Mouse (Mus musculus): ENCODE results near the gene Fam217b. TPM values are rescaled to one million over a fixed set of nuclear protein-coding genes. Genes with fewer than 3 reads are reported as not detected.

Fam217b gene
- total and polyA plus RNA-seq, 3 experiments = 2.4 to 8.7 (median 3.2) TPM

DNA sequence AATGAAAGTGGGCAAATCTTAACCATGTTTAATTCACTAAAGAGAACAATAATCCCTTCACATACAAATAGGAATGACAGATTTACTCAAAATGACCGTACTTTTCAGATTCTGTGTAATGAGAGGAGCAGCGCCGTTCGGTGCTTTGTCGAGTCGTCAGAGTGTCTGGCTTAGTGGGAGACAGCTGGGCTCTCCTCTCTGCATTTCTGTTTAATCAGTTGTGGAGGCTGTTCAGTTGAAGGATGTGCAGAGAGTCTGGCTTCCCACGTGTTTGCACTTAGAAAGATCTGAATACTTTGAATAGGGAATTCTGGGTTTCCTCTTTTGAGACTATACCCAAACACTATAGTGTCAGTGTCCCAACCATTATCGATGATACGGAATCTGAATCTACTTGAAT, 23.0 kb downstream of the Fam217b start:
- no peak for DNase-seq

GRCm38 (mm10) chr2:178449386-178449785, 35.1 kb downstream of the Fam217b start:
- DNase-seq = no peak

GRCm38 (mm10) chr2:178450236-178450635, 35.9 kb downstream of the Fam217b start:
- DNase-seq = no peak

- DNase-seq = no peak
Measured at GRCm38 (mm10) chr2:178450961-178451360, 36.6 kb downstream of the Fam217b start.

GRCm38 (mm10) chr2:178454664-178455516, 40.6 kb downstream of the Fam217b start:
- DNase-seq = no peak

DNA sequence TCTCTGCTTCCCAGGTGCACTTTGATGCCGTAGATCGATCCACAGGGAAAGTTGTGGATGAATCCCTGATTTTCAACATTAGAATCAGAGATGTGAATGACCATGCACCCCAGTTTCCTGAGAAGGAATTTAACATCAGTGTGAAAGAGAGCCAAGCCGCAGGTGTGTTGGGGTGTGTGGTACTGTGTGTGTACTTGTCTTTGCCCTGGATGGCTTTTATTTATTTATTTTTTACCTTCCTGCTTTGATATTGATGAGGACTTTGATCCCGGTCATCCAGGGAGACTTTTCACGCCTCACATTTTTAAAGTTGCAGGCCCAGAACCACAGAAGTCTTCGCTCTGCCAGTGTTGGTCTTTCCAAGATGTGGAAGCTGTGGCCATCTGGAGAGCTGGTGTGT, 43.1 kb downstream of the Fam217b start:
- no peak for DNase-seq

- no peak for DNase-seq
Measured at GRCm38 (mm10) chr2:178460353-178460752, 46.0 kb downstream of the Fam217b start.

- DNase-seq = no peak
Measured at GRCm38 (mm10) chr2:178471546-178472480, 57.5 kb downstream of the Fam217b start.

DNA sequence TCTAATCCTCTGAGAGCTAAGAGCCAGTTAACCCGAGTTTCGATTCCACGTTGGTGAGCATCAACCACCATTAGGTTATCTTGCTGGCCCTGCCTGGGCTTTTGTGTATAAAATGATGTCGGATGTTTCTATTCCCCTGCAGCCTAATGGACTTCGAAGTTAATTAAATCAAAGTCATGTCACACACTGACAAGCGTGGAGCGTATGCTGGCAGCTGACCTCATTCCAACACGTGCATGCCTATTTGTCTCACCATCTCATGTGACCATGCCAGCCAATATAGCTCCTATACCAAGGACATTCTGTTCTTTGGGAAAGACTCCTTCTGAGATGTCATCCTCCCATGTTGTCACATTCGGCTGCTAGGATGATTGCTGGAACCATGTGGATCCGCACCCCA, 59.6 kb downstream of the Fam217b start:
- DNase-seq = no peak

Other genes with a start within 250 kb of the Fam217b start
- under 1 TPM; 0.06 to 0.21 TPM for gene Sycp2, start 6.8 kb upstream of the Fam217b start, total RNA-seq (2021)
- gene Sycp2, start 6.8 kb upstream of the Fam217b start, polyA plus RNA-seq (2012; rRNA removed) = not detected in 2 replicates
- 1 to 10 TPM; 2.8 to 7.8 TPM for gene Ppp1r3d, start 52 bp upstream of the Fam217b start, total RNA-seq (2021)
- 7.0 and 8.8 TPM in 2 replicates for gene Ppp1r3d, start 52 bp upstream of the Fam217b start, polyA plus RNA-seq (2012; rRNA removed)
- gene Cdh26, start 16.0 kb downstream of the Fam217b start, total RNA-seq (2021) = not detected
- not detected in 2 replicates for gene Cdh26, start 16.0 kb downstream of the Fam217b start, polyA plus RNA-seq (2012; rRNA removed)

Data from adrenal gland, adult 2 months (tissue).